Mouse (Mus musculus) adipocyte (in vitro differentiated cells): ENCODE measurements at regions not wholly inside any gene's neighbourhood (a gene's known extent, or its start where the extent isn't known, plus 50 kb on each side); places are given as distances from the start of the nearest gene placed in this dataset.

Experiments
- DNase-seq: peaks from one replicate; pipeline ENCODE4 v3.0.0-alpha.2; 2016; ENCODE audit warnings: low spot score

- DNase-seq: no peak
Measured at GRCm38 (mm10) chr8:34488746-34489400, 377.3 kb upstream of the Gm10131 start.

DNA sequence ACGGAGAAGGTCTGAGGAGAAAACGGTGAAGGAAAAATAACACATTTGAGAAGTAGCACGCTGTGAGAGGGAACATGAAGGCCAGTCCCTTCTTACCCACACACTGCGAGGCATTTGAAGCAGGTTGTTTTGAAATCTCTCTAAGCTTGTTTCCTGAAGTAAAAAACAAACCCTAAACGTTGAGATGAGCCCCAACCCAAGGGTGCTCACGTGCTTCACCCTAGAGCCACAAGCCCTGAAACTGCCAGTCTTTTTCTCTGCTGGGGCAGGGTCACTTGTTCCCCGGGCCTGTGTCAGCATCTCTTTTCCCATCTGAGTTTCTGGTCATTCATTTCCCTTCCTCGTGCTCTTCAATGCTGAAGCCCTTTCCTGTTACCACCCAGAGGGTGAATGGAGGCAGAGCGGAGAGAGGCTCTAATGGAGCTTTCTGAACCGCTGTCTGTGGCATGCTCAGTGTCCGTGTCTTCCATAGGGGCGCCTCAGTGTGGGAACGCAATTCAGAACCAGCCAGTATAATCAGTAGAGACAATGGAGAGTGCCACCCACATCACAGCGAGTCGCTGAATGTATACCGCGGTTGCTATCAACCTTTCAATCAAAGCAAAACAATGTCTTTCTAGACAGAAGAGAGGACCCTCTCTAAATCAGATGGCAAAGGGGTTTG lies 375.0 kb upstream of the Gm10131 start:
- no peak for DNase-seq

- DNase-seq: no peak
Measured at GRCm38 (mm10) chr8:34485905-34486304, 374.4 kb upstream of the Gm10131 start.

GRCm38 (mm10) chr8:34485346-34485745 lies 373.8 kb upstream of the Gm10131 start:
- no peak for DNase-seq

DNA sequence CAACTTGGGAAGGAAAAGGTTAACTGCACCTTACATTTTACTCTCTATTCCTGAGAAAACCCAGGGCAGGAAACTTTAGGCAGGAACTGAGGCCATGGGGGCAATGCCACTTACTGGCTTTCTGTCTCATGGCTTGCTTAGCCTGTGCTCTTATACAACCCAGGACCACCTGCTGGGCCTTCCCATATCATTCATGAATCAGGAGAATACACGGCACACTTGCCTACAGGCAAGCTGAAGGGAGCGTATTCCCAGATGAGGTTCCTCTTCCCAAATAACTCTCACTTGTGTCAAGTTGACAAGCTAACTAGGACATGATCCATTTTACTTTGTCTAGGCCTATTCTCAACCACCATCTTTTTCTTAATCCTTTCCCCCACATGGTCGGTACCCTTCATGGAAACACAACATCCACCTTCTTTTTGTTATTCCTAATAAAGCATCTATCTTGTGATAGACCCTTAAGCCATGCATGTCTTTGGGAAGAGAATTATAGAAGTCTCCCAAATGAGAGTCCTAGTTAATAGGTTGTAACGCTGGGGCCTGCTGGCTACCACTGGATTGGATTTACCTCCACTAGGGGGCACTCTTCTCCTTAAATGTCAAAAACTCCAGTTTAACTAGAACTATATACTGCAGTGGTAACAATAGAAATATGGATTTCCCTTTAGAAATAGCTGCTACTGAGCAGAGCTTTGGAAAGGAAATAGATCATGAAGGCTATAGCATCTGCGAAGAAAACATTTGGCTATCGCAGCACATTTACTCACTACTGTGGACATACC lies 373.2 kb upstream of the Gm10131 start:
- DNase-seq: peak; percentile 82

- DNase-seq: no peak
Measured at GRCm38 (mm10) chr8:34483212-34483611, 371.7 kb upstream of the Gm10131 start.

GRCm38 (mm10) chr8:34482676-34483075 lies 371.1 kb upstream of the Gm10131 start:
- no peak for DNase-seq

- DNase-seq: no peak
Measured at GRCm38 (mm10) chr8:34480496-34480895, 369.0 kb upstream of the Gm10131 start.

GRCm38 (mm10) chr8:34478891-34479290 lies 367.4 kb upstream of the Gm10131 start:
- no peak for DNase-seq

DNA sequence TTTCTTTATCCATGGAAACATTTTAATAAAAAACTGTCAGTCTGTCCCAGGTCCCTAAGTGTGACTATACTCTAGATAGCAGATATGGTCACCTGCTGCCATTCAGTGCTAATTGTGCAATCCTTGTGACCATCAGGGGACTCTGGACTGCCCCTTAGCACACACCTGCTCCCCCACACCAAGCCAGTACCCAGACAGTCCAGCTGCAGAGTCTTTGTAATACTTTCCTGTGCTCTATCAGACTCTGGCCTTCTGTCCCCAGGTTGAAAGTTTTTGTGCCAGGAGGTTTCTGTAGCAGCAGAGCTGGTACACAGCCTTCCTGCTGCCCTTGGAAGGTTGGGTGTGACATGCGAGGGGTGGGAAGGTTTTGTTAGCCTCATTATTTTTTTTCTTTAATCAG lies 366.9 kb upstream of the Gm10131 start:
- DNase-seq: no peak

DNA sequence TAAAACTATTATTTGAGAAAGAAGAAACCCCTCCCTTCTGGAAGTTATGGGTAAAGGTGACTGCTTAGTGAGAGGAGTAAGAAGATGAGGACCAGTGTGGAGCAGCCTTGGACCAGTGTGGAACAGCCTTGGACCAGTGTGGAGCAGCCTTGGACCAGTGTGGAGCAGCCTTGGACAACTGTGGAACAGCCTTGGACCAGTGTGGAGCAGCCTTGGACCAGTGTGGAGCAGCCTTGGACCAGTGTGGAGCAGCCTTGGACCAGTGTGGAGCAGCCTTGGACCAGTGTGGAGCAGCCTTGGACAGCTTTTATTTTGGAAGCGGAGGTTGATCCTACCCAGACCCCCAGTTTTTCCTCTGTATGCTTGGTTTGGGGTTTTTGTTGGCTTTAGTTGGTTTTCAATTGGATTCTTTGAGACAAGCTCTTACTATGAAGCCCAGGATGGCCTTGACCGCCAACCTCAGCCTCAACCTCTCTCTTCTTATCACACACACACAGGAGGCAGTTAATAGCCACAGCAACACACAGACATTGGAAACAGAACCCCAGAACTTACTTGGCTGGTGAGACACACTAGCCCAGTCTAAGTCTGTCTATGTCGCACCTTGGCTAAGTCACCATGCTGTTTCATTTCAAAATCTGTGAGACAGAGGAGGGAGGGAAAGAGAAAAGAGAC lies 364.7 kb upstream of the Gm10131 start:
- DNase-seq: no peak

DNA sequence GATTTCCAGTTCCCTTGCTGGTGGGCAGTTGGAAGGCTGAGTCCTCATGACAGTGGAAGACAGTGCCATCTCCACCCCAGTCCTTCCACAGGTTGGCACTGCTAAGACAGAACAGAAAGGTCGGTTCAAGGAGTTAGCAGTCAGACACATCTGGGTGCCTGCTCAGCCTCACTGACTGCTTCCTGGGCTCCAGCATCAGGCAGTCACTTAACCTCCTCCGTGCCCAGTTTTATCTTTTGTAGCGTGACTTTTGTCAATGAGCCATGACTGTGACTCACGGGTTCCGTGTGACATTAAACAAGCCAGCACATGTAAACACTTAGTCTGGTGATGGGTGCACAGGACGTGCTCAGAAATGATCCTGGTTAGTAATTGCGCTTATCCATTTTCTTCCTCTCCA lies 363.1 kb upstream of the Gm10131 start:
- DNase-seq: no peak

- DNase-seq: no peak
Measured at GRCm38 (mm10) chr8:34473769-34474168, 362.2 kb upstream of the Gm10131 start.

- DNase-seq: no peak
Measured at GRCm38 (mm10) chr8:34473301-34473700, 361.8 kb upstream of the Gm10131 start.

- peak; percentile 16 for DNase-seq
Measured at GRCm38 (mm10) chr8:34472846-34473245, 361.3 kb upstream of the Gm10131 start.

DNA sequence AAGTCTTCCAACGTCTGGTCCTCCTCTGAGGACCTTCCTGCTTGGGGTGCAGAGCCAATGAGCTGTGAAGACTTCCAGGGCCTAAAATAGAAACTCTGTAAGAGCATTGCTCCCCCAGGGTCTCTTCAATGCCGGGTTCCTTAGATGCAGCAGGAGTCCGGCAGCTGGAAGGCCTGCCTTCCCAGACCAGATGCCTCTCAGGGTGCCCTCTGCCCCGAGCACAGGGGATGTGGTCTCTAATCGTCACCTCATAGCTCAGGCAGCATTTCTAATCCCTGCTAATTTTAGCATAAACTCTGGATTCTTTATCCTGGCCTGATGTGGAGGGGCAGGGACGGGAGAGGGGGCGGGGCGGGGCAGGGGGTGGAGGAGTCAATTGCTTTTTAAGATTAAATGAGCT lies 360.9 kb upstream of the Gm10131 start:
- no peak for DNase-seq

GRCm38 (mm10) chr8:34469091-34469490 lies 357.6 kb upstream of the Gm10131 start:
- DNase-seq: no peak

- DNase-seq: no peak
Measured at GRCm38 (mm10) chr8:34466786-34467364, 355.3 kb upstream of the Gm10131 start.

DNA sequence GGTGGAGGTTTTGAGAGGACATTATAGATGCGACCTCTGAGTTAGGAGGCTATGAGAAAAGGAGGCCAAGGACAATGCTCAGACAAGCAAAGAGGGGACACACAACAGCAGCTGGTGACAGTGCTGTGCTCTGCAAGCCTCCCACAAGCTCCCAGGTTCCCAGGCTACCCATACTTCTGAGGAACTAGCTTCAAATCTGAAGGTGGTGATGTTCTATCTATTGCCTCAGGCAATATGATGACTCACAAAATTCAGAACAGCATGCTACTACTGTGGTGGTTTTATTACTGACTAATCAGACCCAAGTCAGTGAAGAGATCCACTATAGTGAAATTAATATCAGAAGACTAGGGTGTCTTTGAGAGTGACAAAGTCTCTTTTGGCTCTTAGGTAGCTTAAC lies 353.9 kb upstream of the Gm10131 start:
- DNase-seq: no peak

DNA sequence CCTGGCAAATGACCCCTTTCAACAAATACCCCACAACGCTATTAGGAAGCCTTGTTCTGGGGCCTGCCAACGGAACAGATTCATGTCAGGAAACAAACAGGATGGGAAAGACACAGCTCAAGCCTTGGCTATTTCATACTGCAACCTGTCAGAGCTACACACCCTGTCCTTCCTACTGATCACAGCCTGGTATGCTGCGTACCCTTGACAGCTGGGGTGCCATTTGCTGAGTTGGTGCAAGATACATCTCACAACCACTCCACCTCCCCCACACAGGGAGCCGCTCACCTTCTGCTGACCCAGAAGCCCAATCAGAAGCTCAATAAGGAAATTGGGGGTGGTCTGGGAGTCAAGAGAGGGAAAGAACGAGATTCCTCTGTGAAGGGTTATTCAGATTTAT lies 350.7 kb upstream of the Gm10131 start:
- DNase-seq: no peak

DNA sequence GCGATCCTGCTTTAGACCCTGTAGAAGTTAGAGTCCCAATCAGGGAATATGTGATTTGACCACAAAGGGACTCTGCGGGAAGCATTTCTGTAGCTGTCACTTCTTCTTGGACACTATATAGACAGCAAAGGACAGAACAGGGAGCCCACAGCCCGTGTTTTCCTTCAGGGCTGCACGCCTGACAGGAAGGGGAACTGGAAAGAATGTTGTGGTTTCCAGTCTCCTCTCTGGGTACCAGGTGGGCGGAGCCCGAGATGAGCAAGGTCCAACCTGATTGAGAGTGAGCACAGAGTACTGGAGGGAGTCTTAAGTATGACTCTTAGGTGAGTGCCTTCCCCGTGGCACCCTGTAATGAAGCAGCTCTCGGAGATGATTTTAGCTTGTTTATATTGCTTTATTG lies 346.8 kb upstream of the Gm10131 start:
- no peak for DNase-seq

DNA sequence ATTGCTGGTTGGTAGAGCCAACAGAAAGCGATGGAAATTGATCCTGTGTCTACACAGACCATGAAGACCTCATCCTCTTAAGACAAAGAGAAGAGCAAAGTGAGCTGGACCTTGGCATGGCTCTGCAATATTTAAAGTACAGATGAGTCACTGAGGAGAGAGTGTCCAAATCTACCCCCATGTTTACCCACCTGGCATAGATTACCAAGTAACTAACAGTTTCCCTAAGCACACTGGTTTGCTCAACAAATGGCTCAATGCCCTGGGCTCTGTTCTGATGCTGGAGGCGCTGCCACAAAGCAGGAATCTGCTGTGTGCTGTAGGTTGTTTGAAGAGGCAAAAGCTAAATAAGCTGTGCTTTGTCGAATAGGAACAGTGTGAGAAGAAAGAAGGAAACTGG lies 345.0 kb upstream of the Gm10131 start:
- peak; percentile 13 for DNase-seq
